Mouse (Mus musculus): ENCODE measurements around the gene Slc45a1. TPM values are rescaled to one million over a fixed set of nuclear protein-coding genes. Genes with fewer than 3 reads are reported as not detected.

Gene Slc45a1
- polyA plus RNA-seq, 1 experiment: 0.84 TPM

Other genes starting within 250 kb of the Slc45a1 start
- 47.6 and 57.5 TPM in 2 replicates for gene Errfi1, start 201.7 kb upstream of the Slc45a1 start, polyA plus RNA-seq (2012; rRNA removed)